Mouse (Mus musculus): Measurements from ENCODE around the gene Tmem192. TPM values are rescaled to one million over a fixed set of nuclear protein-coding genes. Genes with fewer than 3 reads are reported as not detected.

Tmem192 gene
- 19.4 and 21.8 TPM in 2 replicates for polyA plus RNA-seq (2014; fragmentation: Nextera tagmentation; extraction: Ambion mirVana)

GRCm38 (mm10) chr8:64946820-64947697 is at the start of gene Tmem192:
Gene Tmem192, plus strand, starts transcription at chr8:64947185.
- Histone ChIP-seq H3K9ac (ENCODE audit: low read length) (peak within 1 kb of the TSS; percentile 65), H3K27ac (ENCODE audit: low read depth, low read length) (peak within 1 kb of the TSS; percentile 72; the same call in 1 of the 2 replicates), H3K4me3 (ENCODE audit: low read depth, low read length) (peak within 1 kb of the TSS; percentile 73), H3K36me3 (ENCODE audit: control insufficient read depth, insufficient read depth, low read length) (no peaks in the 10 kb centered on the region), H3K4me2 (ENCODE audit: low read depth) (peak within 1 kb of the TSS; percentile 58), H3K27me3 (ENCODE audit: control insufficient read depth, insufficient read depth, low read length) (0 out of 2 replicates have a peak, but pooled peaks cover 3% of the 10 kb centered on the region), H3K4me1 (ENCODE audit: control insufficient read depth, insufficient read depth, low read length) (no peaks in the 10 kb centered on the region), H3K9me3 (ENCODE audit: control insufficient read depth, low read length) (no peaks in the 10 kb centered on the region)
- DNase-seq (ENCODE audit: low spot score) (peak; percentile 90), ATAC-seq (ENCODE audit: insufficient read depth, low FRiP score, low TSS enrichment) (peak; percentile 96)
- WGBS, result 2% methylated on average over 63 of the region's 73 CpGs

- Histone ChIP-seq H3K9ac (ENCODE audit: low read length) (no peak overlapping the region), H3K4me2 (ENCODE audit: low read depth) (no peak overlapping the region), H3K27me3 (ENCODE audit: control insufficient read depth, insufficient read depth, low read length) (no peaks in the 10 kb centered on the region), H3K36me3 (ENCODE audit: control insufficient read depth, insufficient read depth, low read length) (no peaks in the 10 kb centered on the region), H3K4me1 (ENCODE audit: control insufficient read depth, insufficient read depth, low read length) (no peaks in the 10 kb centered on the region), H3K4me3 (ENCODE audit: low read depth, low read length) (no peak overlapping the region), H3K27ac (ENCODE audit: low read depth, low read length) (no peak overlapping the region), H3K9me3 (ENCODE audit: control insufficient read depth, low read length) (no peaks in the 10 kb centered on the region)
- ATAC-seq (ENCODE audit: insufficient read depth, low FRiP score, low TSS enrichment), result no peak
- DNase-seq (ENCODE audit: low spot score), result no peak
- WGBS, result 58% methylated on average over 4 of the region's 4 CpGs
These were observed 48.3 kb upstream of the Tmem192 start for GRCm38 (mm10) chr8:64898710-64899109.

DNA sequence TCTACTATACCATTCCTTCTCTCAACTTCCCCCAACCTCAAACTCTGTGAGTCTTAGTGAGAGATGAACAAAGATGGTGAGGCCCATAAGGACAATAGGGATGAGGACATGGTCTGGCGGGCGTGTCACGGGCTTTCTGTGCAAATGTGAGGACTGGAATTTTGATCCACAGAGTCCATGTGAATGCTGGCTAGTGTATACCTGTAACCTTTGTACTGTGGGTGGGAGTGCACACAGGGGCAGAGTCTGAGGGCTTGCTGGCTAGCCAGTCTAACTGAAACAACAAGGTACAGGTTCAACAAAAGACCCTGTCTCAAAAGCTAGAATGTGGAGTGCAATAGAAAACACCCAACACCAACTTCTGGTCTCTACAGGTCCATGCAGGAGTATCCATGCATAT is 46.3 kb upstream of the Tmem192 start:
- Histone ChIP-seq H3K9me3 (ENCODE audit: control insufficient read depth, low read length) (no peaks in the 10 kb centered on the region), H3K27ac (ENCODE audit: low read depth, low read length) (no peak overlapping the region), H3K4me1 (ENCODE audit: control insufficient read depth, insufficient read depth, low read length) (no peaks in the 10 kb centered on the region), H3K27me3 (ENCODE audit: control insufficient read depth, insufficient read depth, low read length) (no peaks in the 10 kb centered on the region), H3K4me3 (ENCODE audit: low read depth, low read length) (no peak overlapping the region), H3K36me3 (ENCODE audit: control insufficient read depth, insufficient read depth, low read length) (no peaks in the 10 kb centered on the region), H3K9ac (ENCODE audit: low read length) (no peak overlapping the region), H3K4me2 (ENCODE audit: low read depth) (no peak overlapping the region)
- no peak for ATAC-seq (ENCODE audit: insufficient read depth, low FRiP score, low TSS enrichment)
- WGBS, result 85% methylated on average over 3 of the region's 3 CpGs
- DNase-seq (ENCODE audit: low spot score), result no peak

GRCm38 (mm10) chr8:64901527-64902156 is 45.3 kb upstream of the Tmem192 start:
- Histone ChIP-seq H3K9me3 (ENCODE audit: control insufficient read depth, low read length) (no peaks in the 10 kb centered on the region), H3K27ac (ENCODE audit: low read depth, low read length) (no peak overlapping the region), H3K27me3 (ENCODE audit: control insufficient read depth, insufficient read depth, low read length) (no peaks in the 10 kb centered on the region), H3K4me3 (ENCODE audit: low read depth, low read length) (no peak overlapping the region), H3K4me1 (ENCODE audit: control insufficient read depth, insufficient read depth, low read length) (no peaks in the 10 kb centered on the region), H3K4me2 (ENCODE audit: low read depth) (no peak overlapping the region), H3K36me3 (ENCODE audit: control insufficient read depth, insufficient read depth, low read length) (no peaks in the 10 kb centered on the region), H3K9ac (ENCODE audit: low read length) (no peak overlapping the region)
- DNase-seq (ENCODE audit: low spot score) (no peak), ATAC-seq (ENCODE audit: insufficient read depth, low FRiP score, low TSS enrichment) (no peak)
- WGBS, result 56% methylated on average over 7 of the region's 7 CpGs

- ATAC-seq (ENCODE audit: insufficient read depth, low FRiP score, low TSS enrichment) (no peak), DNase-seq (ENCODE audit: low spot score) (peak; percentile 10)
- Histone ChIP-seq H3K36me3 (ENCODE audit: control insufficient read depth, insufficient read depth, low read length) (no peaks in the 10 kb centered on the region), H3K4me1 (ENCODE audit: control insufficient read depth, insufficient read depth, low read length) (no peaks in the 10 kb centered on the region), H3K9me3 (ENCODE audit: control insufficient read depth, low read length) (no peaks in the 10 kb centered on the region), H3K4me3 (ENCODE audit: low read depth, low read length) (no peak overlapping the region), H3K9ac (ENCODE audit: low read length) (no peak overlapping the region), H3K27me3 (ENCODE audit: control insufficient read depth, insufficient read depth, low read length) (no peaks in the 10 kb centered on the region), H3K27ac (ENCODE audit: low read depth, low read length) (no peak overlapping the region), H3K4me2 (ENCODE audit: low read depth) (no peak overlapping the region)
- WGBS, result 69% methylated on average over 12 of the region's 12 CpGs
These were observed 44.8 kb upstream of the Tmem192 start for GRCm38 (mm10) chr8:64902191-64902590.

DNA sequence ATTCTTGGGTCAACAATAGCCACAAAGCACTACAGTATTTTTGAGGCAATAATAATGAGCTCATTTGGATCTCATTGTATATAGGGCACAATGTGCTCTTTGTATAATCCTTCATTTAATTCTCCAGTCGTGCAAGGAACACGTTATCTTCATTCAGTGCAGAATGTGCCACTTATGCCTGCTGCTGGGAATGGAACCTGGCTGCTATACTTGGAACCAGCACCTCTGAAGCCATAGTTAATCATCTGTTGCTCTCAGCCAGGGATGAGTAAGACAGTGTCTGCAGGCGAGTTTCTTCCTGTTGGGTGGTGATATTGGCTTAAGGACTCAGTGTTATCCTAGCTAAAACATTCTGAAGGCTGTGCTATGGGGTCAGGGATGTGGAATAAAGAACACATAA is 43.2 kb upstream of the Tmem192 start:
- H3K9ac ChIP-seq (ENCODE audit: low read length), result no peak overlapping the region
- H3K4me3 ChIP-seq (ENCODE audit: low read depth, low read length), result no peak overlapping the region
- WGBS, result 72% methylated on average over 3 of the region's 3 CpGs
- H3K9me3 ChIP-seq (ENCODE audit: control insufficient read depth, low read length), result no peaks in the 10 kb centered on the region
- H3K4me1 ChIP-seq (ENCODE audit: control insufficient read depth, insufficient read depth, low read length), result no peaks in the 10 kb centered on the region
- H3K27me3 ChIP-seq (ENCODE audit: control insufficient read depth, insufficient read depth, low read length), result no peaks in the 10 kb centered on the region
- no peak overlapping the region for H3K27ac ChIP-seq (ENCODE audit: low read depth, low read length)
- no peaks in the 10 kb centered on the region for H3K36me3 ChIP-seq (ENCODE audit: control insufficient read depth, insufficient read depth, low read length)
- DNase-seq (ENCODE audit: low spot score), result no peak
- H3K4me2 ChIP-seq (ENCODE audit: low read depth), result no peak overlapping the region
- no peak for ATAC-seq (ENCODE audit: insufficient read depth, low FRiP score, low TSS enrichment)

DNA sequence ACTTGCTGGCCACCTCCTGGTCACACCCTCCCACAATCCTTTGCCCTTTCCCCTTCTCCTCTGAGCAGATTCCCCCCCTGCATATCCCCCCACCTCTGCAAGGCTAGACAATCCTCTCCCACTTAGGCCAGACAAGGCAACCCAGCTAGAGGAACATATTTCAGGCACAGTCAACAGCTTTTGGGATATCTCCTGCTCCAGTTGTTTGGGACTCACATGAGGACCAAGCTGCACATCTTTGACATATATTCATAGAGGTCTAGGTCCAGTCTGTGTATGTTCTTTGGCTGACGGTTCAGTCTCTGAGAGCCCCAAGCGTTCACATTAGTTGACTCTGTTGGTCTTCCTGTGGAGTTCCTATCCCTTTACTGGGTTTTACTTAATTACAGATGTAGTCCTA is 37.0 kb upstream of the Tmem192 start:
- ATAC-seq (ENCODE audit: insufficient read depth, low FRiP score, low TSS enrichment) (no peak), DNase-seq (ENCODE audit: low spot score) (no peak)
- no peaks in the 10 kb centered on the region for H3K9me3 ChIP-seq (ENCODE audit: control insufficient read depth, low read length)
- no peak overlapping the region for H3K9ac ChIP-seq (ENCODE audit: low read length)
- 96% methylated on average over 2 of the region's 2 CpGs for WGBS
- H3K27me3 ChIP-seq (ENCODE audit: control insufficient read depth, insufficient read depth, low read length), result no peaks in the 10 kb centered on the region
- H3K36me3 ChIP-seq (ENCODE audit: control insufficient read depth, insufficient read depth, low read length), result no peaks in the 10 kb centered on the region
- H3K4me1 ChIP-seq (ENCODE audit: control insufficient read depth, insufficient read depth, low read length), result no peaks in the 10 kb centered on the region
- H3K4me2 ChIP-seq (ENCODE audit: low read depth), result no peak overlapping the region
- H3K4me3 ChIP-seq (ENCODE audit: low read depth, low read length), result no peak overlapping the region
- H3K27ac ChIP-seq (ENCODE audit: low read depth, low read length), result no peak overlapping the region

DNA sequence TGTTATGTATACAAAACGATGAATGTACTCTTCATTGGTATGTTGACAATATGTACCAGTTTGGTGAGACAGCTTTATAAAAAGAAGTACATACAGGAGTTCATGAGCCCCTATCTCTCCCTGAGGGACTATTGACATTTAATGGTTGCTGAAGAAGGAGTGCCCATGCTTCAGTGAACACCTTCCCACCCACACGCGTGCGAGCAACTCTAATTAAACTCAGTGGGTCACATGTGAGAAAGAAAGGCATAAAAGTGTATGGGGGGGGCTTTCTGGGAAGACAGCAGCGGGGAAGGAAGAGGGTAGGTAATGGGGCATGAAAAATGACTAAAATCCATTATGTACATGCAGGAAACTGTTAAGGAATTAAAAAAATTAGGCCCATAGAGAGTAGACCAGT is 30.2 kb upstream of the Tmem192 start:
- Histone ChIP-seq H3K36me3 (ENCODE audit: control insufficient read depth, insufficient read depth, low read length) (no peaks in the 10 kb centered on the region), H3K27ac (ENCODE audit: low read depth, low read length) (no peak overlapping the region), H3K4me1 (ENCODE audit: control insufficient read depth, insufficient read depth, low read length) (no peaks in the 10 kb centered on the region), H3K27me3 (ENCODE audit: control insufficient read depth, insufficient read depth, low read length) (no peaks in the 10 kb centered on the region), H3K9ac (ENCODE audit: low read length) (no peak overlapping the region), H3K4me3 (ENCODE audit: low read depth, low read length) (no peak overlapping the region), H3K4me2 (ENCODE audit: low read depth) (no peak overlapping the region), H3K9me3 (ENCODE audit: control insufficient read depth, low read length) (no peaks in the 10 kb centered on the region)
- 82% methylated on average over 5 of the region's 5 CpGs for WGBS
- DNase-seq (ENCODE audit: low spot score), result no peak
- ATAC-seq (ENCODE audit: insufficient read depth, low FRiP score, low TSS enrichment), result peak; percentile 43; the same call in 1 of the 2 replicates

DNA sequence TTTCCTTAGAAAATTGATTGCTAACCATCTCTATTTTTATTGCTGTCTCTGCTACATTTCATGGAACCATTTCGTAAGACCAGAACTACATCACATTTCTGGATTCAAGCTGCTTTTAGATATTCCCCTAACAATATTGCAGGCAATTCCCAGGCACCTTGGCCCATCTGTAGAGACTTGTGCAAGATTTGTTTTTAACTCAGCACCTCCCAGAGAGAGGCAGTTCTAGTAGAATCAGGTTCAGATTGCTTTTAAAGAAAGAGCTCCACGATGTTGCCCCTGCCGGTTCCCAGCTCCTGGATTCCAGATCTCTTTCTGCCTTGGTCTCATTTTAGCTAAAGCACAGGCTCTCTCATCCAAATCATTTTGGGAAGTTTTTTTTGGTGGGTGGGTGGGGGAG is 23.7 kb upstream of the Tmem192 start:
- DNase-seq (ENCODE audit: low spot score) (no peak), ATAC-seq (ENCODE audit: insufficient read depth, low FRiP score, low TSS enrichment) (no peak)
- no peaks in the 10 kb centered on the region for H3K36me3 ChIP-seq (ENCODE audit: control insufficient read depth, insufficient read depth, low read length)
- H3K4me1 ChIP-seq (ENCODE audit: control insufficient read depth, insufficient read depth, low read length), result no peaks in the 10 kb centered on the region
- H3K4me3 ChIP-seq (ENCODE audit: low read depth, low read length), result no peak overlapping the region
- H3K4me2 ChIP-seq (ENCODE audit: low read depth), result no peak overlapping the region
- H3K27ac ChIP-seq (ENCODE audit: low read depth, low read length), result no peak overlapping the region
- WGBS, result 76% methylated on average over 3 of the region's 3 CpGs
- no peaks in the 10 kb centered on the region for H3K9me3 ChIP-seq (ENCODE audit: control insufficient read depth, low read length)
- no peaks in the 10 kb centered on the region for H3K27me3 ChIP-seq (ENCODE audit: control insufficient read depth, insufficient read depth, low read length)
- no peak overlapping the region for H3K9ac ChIP-seq (ENCODE audit: low read length)

All from neural tube, embryonic 11.5 days (tissue).